In genomic region chr5:125244825-125245533, GRCm38 (mm10) we compare ENCODE assay signal across 7 mouse cellular contexts.
A peak's percentile ranks its signal among the peaks of the same experiment; 100 is the strongest.
DNase-seq lines count a peak whose midpoint lies in the region; ATAC-seq and TF ChIP-seq lines count a peak whose summit lies in the region.

No protein-coding gene starts in this region.

- no peaks in the 10 kb centered on the region for H3K9me3 ChIP-seq in lung, postnatal 0 days (ENCODE audit: low read length)
- no peaks in the 10 kb centered on the region for H3K9me3 ChIP-seq in embryonic facial prominence, embryonic 14.5 days (ENCODE audit: control insufficient read depth, low read length)
- H3K9me3 ChIP-seq in limb, embryonic 10.5 days (replicated peaks) = no peaks in the 10 kb centered on the region
- H3K9me3 ChIP-seq in stomach, embryonic 14.5 days (ENCODE audit: control insufficient read depth, low read depth, low read length) = no peaks in the 10 kb centered on the region

- H3K9ac ChIP-seq in lung, postnatal 0 days (replicated peaks; ENCODE audit: low read depth) = no peak overlapping the region
- H3K9ac ChIP-seq in embryonic facial prominence, embryonic 14.5 days (ENCODE audit: low read depth, low read length) = peak overlapping the region; percentile 36
- no peak overlapping the region for H3K9ac ChIP-seq in stomach, embryonic 14.5 days (replicated peaks; ENCODE audit: low read depth, low read length)

- no peak for DNase-seq in lung, postnatal 0 days (ENCODE audit: low spot score)
- DNase-seq in lung, adult 18-20 months = no peak
- DNase-seq in embryonic facial prominence, embryonic 14.5 days (ENCODE audit: low spot score) = peak; percentile 65
- peak; percentile 56 for DNase-seq in limb, embryonic 10.5 days (ENCODE audit: low spot score)
- no peak for DNase-seq in cerebellum, postnatal 36 days
- DNase-seq in urinary bladder, postnatal 4 days (ENCODE audit: low spot score in 2 of 2) = no peak

- no peaks in the 10 kb centered on the region for H3K27me3 ChIP-seq in lung, postnatal 0 days (replicated peaks; ENCODE audit: insufficient read depth, low read length)
- H3K27me3 ChIP-seq in embryonic facial prominence, embryonic 14.5 days (replicated peaks; ENCODE audit: control insufficient read depth, insufficient read depth, low read length) = no peaks in the 10 kb centered on the region
- H3K27me3 ChIP-seq in limb, embryonic 10.5 days (ENCODE audit: low read depth, poor library complexity, severe bottlenecking) = peaks cover 15% of the 10 kb centered on the region; the same call in 1 of the 2 replicates
- no peaks in the 10 kb centered on the region for H3K27me3 ChIP-seq in stomach, embryonic 14.5 days (ENCODE audit: control insufficient read depth, insufficient read depth, low read length)

- TF ChIP-seq EP300 in lung, postnatal 0 days (IDR thresholded peaks at IDR 0.05) = no peak

- peak; percentile 3; the same call in 1 of the 2 replicates for ATAC-seq in lung, postnatal 0 days
- peak; percentile 49 for ATAC-seq in embryonic facial prominence, embryonic 14.5 days (ENCODE audit: low read depth)
- ATAC-seq in stomach, embryonic 14.5 days (ENCODE audit: insufficient number of reproducible peaks, insufficient read depth, low FRiP score, low read depth) = peak; percentile 23; the same call in 1 of the 2 replicates

- peak overlapping the region; percentile 32; the same call in 1 of the 2 replicates for H3K4me2 ChIP-seq in lung, postnatal 0 days (replicated peaks; ENCODE audit: low read depth, low read length)
- H3K4me2 ChIP-seq in embryonic facial prominence, embryonic 14.5 days (ENCODE audit: low read depth, low read length) = peak overlapping the region; percentile 53
- peak overlapping the region; percentile 49 for H3K4me2 ChIP-seq in stomach, embryonic 14.5 days (replicated peaks; ENCODE audit: low read depth, low read length)

- H3K27ac ChIP-seq in lung, postnatal 0 days (ENCODE audit: low read length) = no peak overlapping the region
- peak overlapping the region; percentile 49 for H3K27ac ChIP-seq in embryonic facial prominence, embryonic 14.5 days (replicated peaks; ENCODE audit: low read depth, low read length)
- H3K27ac ChIP-seq in limb, embryonic 10.5 days = peak overlapping the region; percentile 82
- H3K27ac ChIP-seq in stomach, embryonic 14.5 days (ENCODE audit: low read length) = peak overlapping the region; percentile 4; the same call in 1 of the 2 replicates

- WGBS in lung, postnatal 0 days = 38% methylated on average over 10 of the region's 13 CpGs
- 6% methylated on average over 8 of the region's 13 CpGs for WGBS in embryonic facial prominence, embryonic 14.5 days
- WGBS in limb, embryonic 10.5 days = 9% methylated on average over 13 of the region's 13 CpGs
- 19% methylated on average over 11 of the region's 13 CpGs for WGBS in stomach, embryonic 14.5 days

- H3K4me1 ChIP-seq in lung, postnatal 0 days (ENCODE audit: insufficient read depth, low read depth, low read length) = no peaks in the 10 kb centered on the region
- peaks cover 18% of the 10 kb centered on the region for H3K4me1 ChIP-seq in embryonic facial prominence, embryonic 14.5 days (ENCODE audit: control insufficient read depth, insufficient read depth, low read length)
- H3K4me1 ChIP-seq in limb, embryonic 10.5 days = peaks cover 55% of the 10 kb centered on the region
- H3K4me1 ChIP-seq in stomach, embryonic 14.5 days (ENCODE audit: control insufficient read depth, insufficient read depth, low read length) = peaks cover 15% of the 10 kb centered on the region

- no peak for TF ChIP-seq CTCF in lung, postnatal 0 days (IDR thresholded peaks at IDR 0.05)

- no peak overlapping the region for H3K4me3 ChIP-seq in lung, postnatal 0 days (ENCODE audit: low read depth, low read length)
- H3K4me3 ChIP-seq in embryonic facial prominence, embryonic 14.5 days (ENCODE audit: low read depth, low read length) = peak overlapping the region; percentile 8; the same call in 1 of the 2 replicates
- H3K4me3 ChIP-seq in limb, embryonic 10.5 days = peak overlapping the region; percentile 51
- no peak overlapping the region; the same call in 1 of the 2 replicates for H3K4me3 ChIP-seq in stomach, embryonic 14.5 days (ENCODE audit: low read depth, low read length)

- H3K36me3 ChIP-seq in lung, postnatal 0 days (ENCODE audit: insufficient read depth, low read length) = no peaks in the 10 kb centered on the region
- H3K36me3 ChIP-seq in embryonic facial prominence, embryonic 14.5 days (ENCODE audit: control insufficient read depth, insufficient read depth, low read length) = no peaks in the 10 kb centered on the region
- H3K36me3 ChIP-seq in limb, embryonic 10.5 days = no peaks in the 10 kb centered on the region
- no peaks in the 10 kb centered on the region for H3K36me3 ChIP-seq in stomach, embryonic 14.5 days (ENCODE audit: control insufficient read depth, insufficient read depth, low read length)

Comparison
In these comparisons a context has a peak if more than half of its experiments do, and no peak if none do; other contexts are left out.
1. DNase-seq: peak in embryonic facial prominence, embryonic 14.5 days (single experiment) and limb, embryonic 10.5 days (single experiment); none in lung, postnatal 0 days (single experiment), lung, adult 18-20 months (0 of 2), cerebellum, postnatal 36 days (0 of 2) and urinary bladder, postnatal 4 days (0 of 2).
2. H3K4me3 ChIP-seq: peak in embryonic facial prominence, embryonic 14.5 days (single experiment) and limb, embryonic 10.5 days (single experiment); none in lung, postnatal 0 days (single experiment) and stomach, embryonic 14.5 days (single experiment).
3. Peak in every context shown above with its lines, with median percentiles within 50 percentile points of each other: ATAC-seq and H3K4me2 ChIP-seq.